Mouse (Mus musculus): ENCODE measurements at regions not wholly inside any gene's neighbourhood (a gene's known extent, or its start where the extent isn't known, plus 50 kb on each side); places are given as distances from the start of the nearest gene placed in this dataset.

GRCm38 (mm10) chr7:36548440-36548839 is 149.5 kb upstream of the Tshz3 start:
- DNase-seq, result no peak

- no peak for DNase-seq
These were observed 126.9 kb upstream of the Tshz3 start for GRCm38 (mm10) chr7:36571061-36571460.

GRCm38 (mm10) chr7:36582074-36582473 is 115.8 kb upstream of the Tshz3 start:
- no peak for DNase-seq

- DNase-seq, result no peak
These were observed 112.9 kb upstream of the Tshz3 start for GRCm38 (mm10) chr7:36585014-36585413.

- DNase-seq, result no peak
These were observed 106.4 kb upstream of the Tshz3 start for GRCm38 (mm10) chr7:36591496-36591895.

GRCm38 (mm10) chr7:36596630-36597301 is 101.2 kb upstream of the Tshz3 start:
- no peak for DNase-seq

- no peak for DNase-seq
These were observed 92.8 kb upstream of the Tshz3 start for GRCm38 (mm10) chr7:36605026-36605698.

- DNase-seq, result no peak
These were observed 77.7 kb upstream of the Tshz3 start for GRCm38 (mm10) chr7:36620256-36620655.

GRCm38 (mm10) chr7:36644252-36644651 is 53.7 kb upstream of the Tshz3 start:
- DNase-seq, result no peak
